Mouse (Mus musculus): Measurements from ENCODE around the gene Thnsl2.

- TF ChIP-seq E2F4 (IDR thresholded peaks at IDR 0.05; ENCODE audit: insufficient replicate concordance, low read depth, low read length), result no peak
- no peak for TF ChIP-seq EP300 (IDR thresholded peaks at IDR 0.05; ENCODE audit: low read length)
- TF ChIP-seq POLR2A (IDR thresholded peaks at IDR 0.05; ENCODE audit: low read depth, low read length), result no peak
- no peak for TF ChIP-seq CTCF (conservative IDR thresholded peaks at IDR 0.05 in 1 of 2, IDR thresholded peaks at IDR 0.05 in 1 of 2; ENCODE audit: low read depth in 2 of 2, low read length in 2 of 2)
- no peak for TF ChIP-seq ZKSCAN1 (IDR thresholded peaks at IDR 0.05; ENCODE audit: borderline replicate concordance, low read depth, low read length)
- no peak for TF ChIP-seq CHD2 (IDR thresholded peaks at IDR 0.05; ENCODE audit: low read length)
- TF ChIP-seq MYC (IDR thresholded peaks at IDR 0.05; ENCODE audit: low read depth, low read length), result no peak
- no peak for TF ChIP-seq RAD21 (IDR thresholded peaks at IDR 0.05; ENCODE audit: low read depth, low read length)
- no peak for TF ChIP-seq HCFC1 (IDR thresholded peaks at IDR 0.05; ENCODE audit: low read depth, low read length)
- TF ChIP-seq NELFE (IDR thresholded peaks at IDR 0.05; ENCODE audit: low read depth, low read length), result no peak
Measured at GRCm38 (mm10) chr6:71172812-71173580, 28.8 kb upstream of the Thnsl2 start.

Data from CH12.LX (cell line).